Mouse (Mus musculus): ENCODE results near the gene Nck1. TPM values are rescaled to one million over a fixed set of nuclear protein-coding genes. Genes with fewer than 3 reads are reported as not detected.

Nck1 gene
- polyA plus RNA-seq, 1 experiment = 17.1 TPM

GRCm38 (mm10) chr9:100461671-100462070, 84.3 kb downstream of the Nck1 start:
- Histone ChIP-seq H3ac (ENCODE audit: control insufficient read depth, insufficient read length) (no peak overlapping the region), H3K4me2 (ENCODE audit: low read depth) (no peak overlapping the region), H3K4me3 (no peak overlapping the region), H3K27me3 (ENCODE audit: control insufficient read depth, insufficient read depth, insufficient read length) (no peaks in the 10 kb centered on the region), H3K79me2 (ENCODE audit: control insufficient read depth, insufficient read depth) (no peaks in the 10 kb centered on the region), H3K36me3 (ENCODE audit: control insufficient read depth, insufficient read depth) (no peaks in the 10 kb centered on the region)
- TF ChIP-seq TCF12 (IDR thresholded peaks at IDR 0.05; ENCODE audit: insufficient read depth, poor library complexity, severe bottlenecking) (no peak), TCF3 (IDR thresholded peaks at IDR 0.05; ENCODE audit: insufficient read length, low read depth) (no peak), POLR2A (IDR thresholded peaks at IDR 0.05; ENCODE audit: insufficient read length, low read depth) (no peak), MYOD1 (IDR thresholded peaks at IDR 0.05; ENCODE audit: control insufficient read depth in 1 of 3, insufficient read length in 2 of 3, low read depth in 2 of 3) (no peak), USF1 (IDR thresholded peaks at IDR 0.05; ENCODE audit: low read depth) (no peak), POLR2AphosphoS2 (IDR thresholded peaks at IDR 0.05; ENCODE audit: insufficient read length, low read depth) (no peak), MAX (IDR thresholded peaks at IDR 0.05; ENCODE audit: low read depth) (no peak), SRF (IDR thresholded peaks at IDR 0.05; ENCODE audit: control insufficient read depth, insufficient read length, low read depth) (no peak)

GRCm38 (mm10) chr9:100460203-100460602, 85.7 kb downstream of the Nck1 start:
- no peak overlapping the region for H3ac ChIP-seq (ENCODE audit: control insufficient read depth, insufficient read length)
- TF ChIP-seq POLR2AphosphoS2 (IDR thresholded peaks at IDR 0.05; ENCODE audit: insufficient read length, low read depth) (no peak), POLR2A (IDR thresholded peaks at IDR 0.05; ENCODE audit: insufficient read length, low read depth) (no peak), SRF (IDR thresholded peaks at IDR 0.05; ENCODE audit: control insufficient read depth, insufficient read length, low read depth) (no peak), MAX (IDR thresholded peaks at IDR 0.05; ENCODE audit: low read depth) (no peak), E2F4 (IDR thresholded peaks at IDR 0.05; ENCODE audit: insufficient read depth) (no peak), USF1 (IDR thresholded peaks at IDR 0.05; ENCODE audit: low read depth) (no peak), REST (IDR thresholded peaks at IDR 0.05; ENCODE audit: insufficient read depth, insufficient read length) (no peak), TCF12 (IDR thresholded peaks at IDR 0.05; ENCODE audit: insufficient read depth, poor library complexity, severe bottlenecking) (no peak), CEBPB (IDR thresholded peaks at IDR 0.05; ENCODE audit: insufficient read depth, poor library complexity, severe bottlenecking) (no peak)
- no peak overlapping the region for H3K4me3 ChIP-seq
- no peak overlapping the region for H3K4me2 ChIP-seq (ENCODE audit: low read depth)
- H3K27me3 ChIP-seq (ENCODE audit: control insufficient read depth, insufficient read depth, insufficient read length) = no peaks in the 10 kb centered on the region
- H3K36me3 ChIP-seq (ENCODE audit: control insufficient read depth, insufficient read depth) = no peaks in the 10 kb centered on the region
- no peaks in the 10 kb centered on the region for H3K79me2 ChIP-seq (ENCODE audit: control insufficient read depth, insufficient read depth)

GRCm38 (mm10) chr9:100457971-100458681, 87.8 kb downstream of the Nck1 start:
- Histone ChIP-seq H3ac (ENCODE audit: control insufficient read depth, insufficient read length) (no peak overlapping the region), H3K36me3 (ENCODE audit: control insufficient read depth, insufficient read depth) (no peaks in the 10 kb centered on the region), H3K79me2 (ENCODE audit: control insufficient read depth, insufficient read depth) (no peaks in the 10 kb centered on the region), H3K4me2 (ENCODE audit: low read depth) (no peak overlapping the region), H3K27me3 (ENCODE audit: control insufficient read depth, insufficient read depth, insufficient read length) (no peaks in the 10 kb centered on the region), H3K4me3 (no peak overlapping the region)
- TF ChIP-seq TCF12 (IDR thresholded peaks at IDR 0.05; ENCODE audit: insufficient read depth, poor library complexity, severe bottlenecking) (no peak), TCF3 (IDR thresholded peaks at IDR 0.05; ENCODE audit: insufficient read length, low read depth) (no peak), MYOG (IDR thresholded peaks at IDR 0.05; ENCODE audit: control insufficient read depth in 1 of 3, insufficient read depth in 1 of 3, insufficient read length in 2 of 3, low read depth in 2 of 3) (no peak), CEBPB (IDR thresholded peaks at IDR 0.05; ENCODE audit: insufficient read depth, poor library complexity, severe bottlenecking) (no peak), MYOD1 (IDR thresholded peaks at IDR 0.05; ENCODE audit: control insufficient read depth in 1 of 3, insufficient read length in 2 of 3, low read depth in 2 of 3) (no peak), REST (IDR thresholded peaks at IDR 0.05; ENCODE audit: insufficient read depth, insufficient read length) (no peak), POLR2A (IDR thresholded peaks at IDR 0.05; ENCODE audit: insufficient read length, low read depth) (no peak), MAX (IDR thresholded peaks at IDR 0.05; ENCODE audit: low read depth) (no peak), USF1 (IDR thresholded peaks at IDR 0.05; ENCODE audit: low read depth) (no peak), E2F4 (IDR thresholded peaks at IDR 0.05; ENCODE audit: insufficient read depth) (no peak), SRF (IDR thresholded peaks at IDR 0.05; ENCODE audit: control insufficient read depth, insufficient read length, low read depth) (no peak), POLR2AphosphoS2 (IDR thresholded peaks at IDR 0.05; ENCODE audit: insufficient read length, low read depth) (no peak)

DNA sequence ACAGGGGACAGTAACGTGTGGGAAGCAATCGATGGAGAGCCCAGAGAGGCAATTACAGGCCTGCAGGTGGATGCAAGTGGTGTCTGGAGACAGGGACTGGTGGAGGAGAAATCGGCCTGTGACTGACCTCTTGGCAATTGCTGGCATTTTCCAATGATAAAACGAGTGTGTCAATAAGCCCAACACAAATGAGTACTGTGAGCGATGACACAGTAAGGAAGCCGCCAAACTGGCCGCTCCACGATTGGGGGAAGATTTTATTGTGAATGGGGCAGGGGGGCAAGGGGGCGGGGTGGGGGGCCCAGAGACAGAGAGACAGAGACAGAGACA, 91.3 kb downstream of the Nck1 start:
- H3K79me2 ChIP-seq (ENCODE audit: control insufficient read depth, insufficient read depth) = no peaks in the 10 kb centered on the region
- H3ac ChIP-seq (ENCODE audit: control insufficient read depth, insufficient read length) = no peak overlapping the region
- peak overlapping the region; percentile 84 for H3K4me2 ChIP-seq (ENCODE audit: low read depth)
- H3K4me3 ChIP-seq = peak overlapping the region; percentile 28
- H3K27me3 ChIP-seq (ENCODE audit: control insufficient read depth, insufficient read depth, insufficient read length) = no peaks in the 10 kb centered on the region
- no peaks in the 10 kb centered on the region for H3K36me3 ChIP-seq (ENCODE audit: control insufficient read depth, insufficient read depth)
- TF ChIP-seq TCF12 (IDR thresholded peaks at IDR 0.05; ENCODE audit: insufficient read depth, poor library complexity, severe bottlenecking) = no peak
- no peak for TF ChIP-seq MYOD1 (IDR thresholded peaks at IDR 0.05; ENCODE audit: control insufficient read depth in 1 of 3, insufficient read length in 2 of 3, low read depth in 2 of 3)
- TF ChIP-seq MAX (IDR thresholded peaks at IDR 0.05; ENCODE audit: low read depth) = no peak
- TF ChIP-seq CEBPB (IDR thresholded peaks at IDR 0.05; ENCODE audit: insufficient read depth, poor library complexity, severe bottlenecking) = no peak
- no peak for TF ChIP-seq POLR2AphosphoS2 (IDR thresholded peaks at IDR 0.05; ENCODE audit: insufficient read length, low read depth)
- no peak for TF ChIP-seq MYOG (IDR thresholded peaks at IDR 0.05; ENCODE audit: control insufficient read depth in 1 of 3, insufficient read depth in 1 of 3, insufficient read length in 2 of 3, low read depth in 2 of 3)
- TF ChIP-seq POLR2A (IDR thresholded peaks at IDR 0.05; ENCODE audit: insufficient read length, low read depth) = no peak
- no peak for TF ChIP-seq SRF (IDR thresholded peaks at IDR 0.05; ENCODE audit: control insufficient read depth, insufficient read length, low read depth)
- no peak for TF ChIP-seq USF1 (IDR thresholded peaks at IDR 0.05; ENCODE audit: low read depth)
- TF ChIP-seq TCF3 (IDR thresholded peaks at IDR 0.05; ENCODE audit: insufficient read length, low read depth) = no peak
- TF ChIP-seq E2F4 (IDR thresholded peaks at IDR 0.05; ENCODE audit: insufficient read depth) = no peak
